Mouse (Mus musculus): ENCODE measurements around the gene Dkc1.

- TF ChIP-seq POLR2A (IDR thresholded peaks at IDR 0.05; ENCODE audit: control insufficient read depth, low read depth, low read length), result no peak
- no peak for TF ChIP-seq CTCF (IDR thresholded peaks at IDR 0.05; ENCODE audit: control insufficient read depth, insufficient read depth, insufficient replicate concordance, low read depth, low read length)
These were observed 13.3 kb upstream of the Dkc1 start for GRCm38 (mm10) chrX:75082351-75082750.

Measured in testis, adult 2 months (tissue).